Mouse (Mus musculus) MEL (cell line): Measurements from ENCODE around the gene Plekhj1. TPM values are rescaled to one million over a fixed set of nuclear protein-coding genes. Genes with fewer than 3 reads are reported as not detected.

Source experiments
- DNase-seq: peaks from one replicate; pipeline ENCODE4 v3.0.0; 2011; ENCODE audit warnings: low read depth, low spot score
- H3K27ac ChIP-seq: 2 replicates; pipeline ENCODE4 v1.5.1; 2012; ENCODE audit warnings: low read depth, mild to moderate bottlenecking, control low read depth, low read length, moderate library complexity; ENCODE audit not compliant: control insufficient read depth
- H3K27me3 ChIP-seq, 2 experiments: fragments of 150-350 bp in 1 of 2; sonication (generic) in 1 of 2; 2 replicates each; pipeline ENCODE4 v1.6.1; 2012; ENCODE audit warnings: low read length in 2 of 2, mild to moderate bottlenecking in 2 of 2, improper control_type of control experiment in 1 of 2, moderate library complexity in 1 of 2; ENCODE audit not compliant: insufficient read depth in 2 of 2, control insufficient read depth in 1 of 2
- H3K36me3 ChIP-seq, 2 experiments: 2 replicates each; pipeline ENCODE4 v1.6.1; 2012 to 2014; ENCODE audit warnings: low read length in 2 of 2, improper control_type of control experiment in 1 of 2, inconsistent platforms in 1 of 2, mild to moderate bottlenecking in 1 of 2; ENCODE audit not compliant: insufficient read depth in 2 of 2, control insufficient read depth in 1 of 2
- H3K4me1 ChIP-seq, 2 experiments: fragments of 150-350 bp in 1 of 2; sonication (generic) in 1 of 2; 2 replicates each; pipeline ENCODE4 v1.6.1; 2012; ENCODE audit warnings: low read length in 2 of 2, improper control_type of control experiment in 1 of 2, mild to moderate bottlenecking in 1 of 2; ENCODE audit not compliant: insufficient read depth in 2 of 2, control insufficient read depth in 1 of 2
- H3K4me3 ChIP-seq, 2 experiments: fragments of 150-350 bp in 1 of 2; sonication (generic) in 1 of 2; 2 replicates each; pipeline ENCODE4 v1.5.1; 2012; ENCODE audit warnings: low read depth in 2 of 2, low read length in 2 of 2, mild to moderate bottlenecking in 2 of 2, moderate library complexity in 2 of 2, control low read depth in 1 of 2, improper control_type of control experiment in 1 of 2; ENCODE audit not compliant: control insufficient read depth in 1 of 2, insufficient read depth in 1 of 2
- H3K79me2 ChIP-seq: 2 replicates; pipeline ENCODE4 v1.6.1; 2012; ENCODE audit warnings: mild to moderate bottlenecking, low read length, moderate library complexity; ENCODE audit not compliant: control insufficient read depth, poor library complexity, insufficient read depth
- H3K9ac ChIP-seq: 2 replicates; pipeline ENCODE4 v1.6.1; 2012; ENCODE audit warnings: low read depth, mild to moderate bottlenecking, control low read depth, low read length, moderate library complexity; ENCODE audit not compliant: control insufficient read depth, poor library complexity, severe bottlenecking
- H3K9me3 ChIP-seq: fragments of 150-350 bp; sonication (generic); replicated peaks from 2 replicates; pipeline ENCODE4 v1.6.1; 2012; ENCODE audit warnings: mild to moderate bottlenecking, low read length, improper control_type of control experiment, moderate library complexity; ENCODE audit not compliant: insufficient read depth
- BHLHE40 ChIP-seq: IDR thresholded peaks from 2 replicates; pipeline ENCODE4 v1.6.1; 2012; ENCODE audit warnings: low read depth, mild to moderate bottlenecking, inconsistent platforms, low read length, improper control_type of control experiment, borderline replicate concordance
- CHD1 ChIP-seq: IDR thresholded peaks from 2 replicates; pipeline ENCODE4 v1.6.1; 2012; ENCODE audit warnings: low read depth, mild to moderate bottlenecking, inconsistent platforms, low read length, improper control_type of control experiment
- E2F4 ChIP-seq: IDR thresholded peaks from 2 replicates; pipeline ENCODE4 v1.6.1; 2011; ENCODE audit warnings: low read depth, low read length, improper control_type of control experiment, borderline replicate concordance
- MAFK ChIP-seq: IDR thresholded peaks from 2 replicates; pipeline ENCODE4 v1.6.1; 2011; ENCODE audit warnings: low read depth, mild to moderate bottlenecking, low read length, improper control_type of control experiment, borderline replicate concordance
- MAX ChIP-seq: IDR thresholded peaks from 2 replicates; pipeline ENCODE4 v1.6.1; 2011; ENCODE audit warnings: low read length, improper control_type of control experiment
- MAZ ChIP-seq: IDR thresholded peaks from 2 replicates; pipeline ENCODE4 v1.6.1; 2012; ENCODE audit warnings: low read depth, mild to moderate bottlenecking, inconsistent platforms, low read length, improper control_type of control experiment
- MEF2A ChIP-seq: IDR thresholded peaks from 2 replicates; pipeline ENCODE4 v1.6.1; 2014; ENCODE audit warnings: low read depth, mild to moderate bottlenecking, inconsistent platforms, low read length, improper control_type of control experiment; ENCODE audit not compliant: poor library complexity, insufficient replicate concordance, severe bottlenecking; ENCODE audit errors: extremely low read depth
- MXI1 ChIP-seq: IDR thresholded peaks from 2 replicates; pipeline ENCODE4 v1.6.1; 2011; ENCODE audit warnings: mild to moderate bottlenecking, low read depth, low read length, improper control_type of control experiment
- MYC ChIP-seq: IDR thresholded peaks from 2 replicates; pipeline ENCODE4 v1.6.1; 2011; ENCODE audit warnings: low read depth, mild to moderate bottlenecking, low read length, improper control_type of control experiment, moderate library complexity
- NRF1 ChIP-seq: IDR thresholded peaks from 2 replicates; pipeline ENCODE4 v1.6.1; 2014; ENCODE audit warnings: low read depth, mild to moderate bottlenecking, inconsistent platforms, low read length, improper control_type of control experiment, moderate library complexity; ENCODE audit not compliant: poor library complexity, insufficient read depth, severe bottlenecking
- POLR2A ChIP-seq, 2 experiments: IDR thresholded peaks; 2 replicates each; pipeline ENCODE4 v1.6.1; 2011 to 2012; ENCODE audit warnings: low read length in 2 of 2, mild to moderate bottlenecking in 2 of 2, control low read depth in 1 of 2, improper control_type of control experiment in 1 of 2, low read depth in 1 of 2, moderate library complexity in 1 of 2; ENCODE audit not compliant: control insufficient read depth in 1 of 2, insufficient read depth in 1 of 2, poor library complexity in 1 of 2
- SIN3A ChIP-seq: IDR thresholded peaks from 2 replicates; pipeline ENCODE4 v1.6.1; 2012; ENCODE audit warnings: low read length, improper control_type of control experiment, inconsistent platforms
- TAL1 ChIP-seq: IDR thresholded peaks from 2 replicates; pipeline ENCODE4 v1.6.1; 2012; ENCODE audit warnings: mild to moderate bottlenecking, inconsistent platforms, low read length, moderate library complexity, mixed read lengths
- TCF12 ChIP-seq: IDR thresholded peaks from 2 replicates; pipeline ENCODE4 v1.6.1; 2014; ENCODE audit warnings: low read depth, mild to moderate bottlenecking, inconsistent platforms, low read length, improper control_type of control experiment, moderate library complexity
- UBTF ChIP-seq: IDR thresholded peaks from 2 replicates; pipeline ENCODE4 v1.6.1; 2012; ENCODE audit warnings: low read depth, mild to moderate bottlenecking, inconsistent platforms, low read length, improper control_type of control experiment, moderate library complexity, borderline replicate concordance; ENCODE audit not compliant: insufficient read depth
- USF2 ChIP-seq, 2 experiments: IDR thresholded peaks; 2 replicates each; pipeline ENCODE4 v1.6.1; 2011 to 2012; ENCODE audit warnings: improper control_type of control experiment in 2 of 2, low read length in 2 of 2, borderline replicate concordance in 1 of 2, inconsistent platforms in 1 of 2, low read depth in 1 of 2, mild to moderate bottlenecking in 1 of 2; ENCODE audit not compliant: insufficient read depth in 1 of 2
- ZC3H11A ChIP-seq: IDR thresholded peaks from 2 replicates; pipeline ENCODE4 v1.6.1; 2012; ENCODE audit warnings: low read depth, mild to moderate bottlenecking, inconsistent platforms, low read length, improper control_type of control experiment
- ZMIZ1 ChIP-seq: IDR thresholded peaks from 2 replicates; pipeline ENCODE4 v1.6.1; 2012; ENCODE audit warnings: low read depth, mild to moderate bottlenecking, inconsistent platforms, low read length, improper control_type of control experiment, moderate library complexity
- ZNF384 ChIP-seq: IDR thresholded peaks from 2 replicates; pipeline ENCODE4 v1.6.1; 2012; ENCODE audit warnings: low read depth, mild to moderate bottlenecking, inconsistent platforms, low read length, improper control_type of control experiment
- polyA plus RNA-seq, 2 experiments: library from polyadenylated mRNA; stranded (reverse) in 1 of 2; unstranded in 1 of 2; fragments of >175 nt in 1 of 2; fragments of >200 nt in 1 of 2; gene quantifications; 2 replicates each; pipeline versions ENCODE4 v1.2.1 to v1.2.4; 2012; ENCODE audit warnings: low replicate concordance in 2 of 2, low read depth in 1 of 2; ENCODE audit not compliant: insufficient read length in 2 of 2, insufficient read depth in 1 of 2, missing spikeins in 1 of 2
- total RNA-seq: library from RNA; depleted of rRNA; stranded (reverse); fragments of 300-350 nt; gene quantifications from 2 replicates; pipeline ENCODE4 v1.2.3, GENCODE M21; 2012

Plekhj1 gene
- total and polyA plus RNA-seq, 3 experiments = 86.9 to 217 TPM; not detected in 1

- Histone ChIP-seq H3K4me1 (peaks cover 12 to 18% of the 10 kb centered on the region in 2 experiments), H3K9me3 (no peaks in the 10 kb centered on the region), H3K27me3 (no peaks in the 10 kb centered on the region), H3K27ac (no peak overlapping the region), H3K79me2 (no peaks in the 10 kb centered on the region; the same call in 1 of the 2 replicates), H3K9ac (no peak overlapping the region), H3K36me3 (peaks cover 10 to 33% of the 10 kb centered on the region in 2 experiments), H3K4me3 (no peak overlapping the region)
- TF ChIP-seq ZNF384 (no peak), ZC3H11A (no peak), POLR2A (IDR thresholded peaks at IDR 0.05; ENCODE audit: control insufficient read depth in 1 of 2, insufficient read depth in 1 of 2, low read depth in 1 of 2, low read length in 2 of 2, poor library complexity in 1 of 2) (no peak), MYC (no peak), BHLHE40 (no peak), MXI1 (no peak), NRF1 (no peak), USF2 (IDR thresholded peaks at IDR 0.05; ENCODE audit: borderline replicate concordance in 1 of 2, insufficient read depth in 1 of 2, low read depth in 1 of 2, low read length in 2 of 2) (no peak), TCF12 (no peak), MAFK (no peak), MAZ (no peak), MAX (no peak), MEF2A (no peak), CHD1 (no peak), E2F4 (no peak), SIN3A (no peak), ZMIZ1 (no peak)
- no peak for DNase-seq
These were observed 22.7 kb downstream of the Plekhj1 start for GRCm38 (mm10) chr10:80775731-80776130.

GRCm38 (mm10) chr10:80774981-80775380, 23.4 kb downstream of the Plekhj1 start:
- DNase-seq = no peak
- Histone ChIP-seq H3K9me3 (no peaks in the 10 kb centered on the region), H3K36me3 (peaks cover 10 to 34% of the 10 kb centered on the region in 2 experiments), H3K79me2 (no peaks in the 10 kb centered on the region; the same call in 1 of the 2 replicates), H3K4me3 (no peak overlapping the region), H3K27ac (no peak overlapping the region), H3K9ac (no peak overlapping the region), H3K4me1 (peaks cover 12 to 18% of the 10 kb centered on the region in 2 experiments), H3K27me3 (no peaks in the 10 kb centered on the region)
- TF ChIP-seq TAL1 = no peak
- TF ChIP-seq MXI1 = no peak
- no peak for TF ChIP-seq UBTF
